Mouse (Mus musculus) CH12.LX (cell line): ENCODE data around the gene Taf11. TPM values are rescaled to one million over a fixed set of nuclear protein-coding genes. Genes with fewer than 3 reads are reported as not detected.

Source experiments
- DNase-seq: peaks from one replicate; pipeline ENCODE4 v3.0.0-alpha.2; 2013; ENCODE audit errors: extremely low read depth
- H3K27ac ChIP-seq: 2 replicates; pipeline ENCODE4 v1.5.1; 2012; ENCODE audit warnings: low read depth, mild to moderate bottlenecking, control low read depth, moderate library complexity; ENCODE audit not compliant: insufficient read depth
- H3K27me3 ChIP-seq: replicated peaks from 2 replicates; pipeline ENCODE3; 2012; ENCODE audit warnings: inconsistent platforms
- H3K36me3 ChIP-seq, 2 experiments: replicated peaks in 1 of 2; 2 replicates each; pipeline versions ENCODE3 to v1.6.1; 2012; ENCODE audit warnings: inconsistent platforms in 1 of 2, low read length in 1 of 2, mild to moderate bottlenecking in 1 of 2, mixed read lengths in 1 of 2, moderate library complexity in 1 of 2; ENCODE audit not compliant: control insufficient read depth in 1 of 2, insufficient read depth in 1 of 2
- H3K4me1 ChIP-seq, 2 experiments: 2 replicates each; pipeline ENCODE4 v1.6.1; 2012; ENCODE audit warnings: inconsistent platforms in 1 of 2, moderate library complexity in 1 of 2; ENCODE audit not compliant: insufficient read depth in 2 of 2, control insufficient read depth in 1 of 2
- H3K4me2 ChIP-seq: 2 replicates; pipeline ENCODE4 v1.6.1; 2012; ENCODE audit warnings: low read depth, mild to moderate bottlenecking, control low read depth; ENCODE audit not compliant: poor library complexity, insufficient read depth, severe bottlenecking
- H3K4me3 ChIP-seq, 3 experiments: fragments of 150-350 bp in 1 of 3; sonication (generic) in 1 of 3; replicated peaks in 1 of 3; 2 replicates each; pipeline versions ENCODE3 to v1.5.1; 2011 to 2012; ENCODE audit warnings: low read depth in 2 of 3, low read length in 2 of 3, mild to moderate bottlenecking in 2 of 3, moderate library complexity in 2 of 3, control low read depth in 1 of 3, improper control_type of control experiment in 1 of 3, inconsistent platforms in 1 of 3, mixed read lengths in 1 of 3; ENCODE audit not compliant: poor library complexity in 1 of 3
- H3K79me2 ChIP-seq: replicated peaks from 2 replicates; pipeline ENCODE4 v1.6.1; 2012; ENCODE audit warnings: mild to moderate bottlenecking, moderate library complexity; ENCODE audit not compliant: control insufficient read depth, poor library complexity, insufficient read depth, severe bottlenecking; ENCODE audit errors: extremely low read depth
- H3K9ac ChIP-seq: 2 replicates; pipeline ENCODE4 v1.6.1; 2012; ENCODE audit warnings: low read depth, mild to moderate bottlenecking, control low read depth, moderate library complexity; ENCODE audit not compliant: insufficient read depth
- H3K9me3 ChIP-seq: replicated peaks from 2 replicates; pipeline ENCODE3; 2012; ENCODE audit warnings: low read length, inconsistent platforms, mixed read lengths
- BHLHE40 ChIP-seq: IDR thresholded peaks from 2 replicates; pipeline ENCODE4 v1.6.1; 2011; ENCODE audit warnings: mild to moderate bottlenecking, low read depth, low read length, improper control_type of control experiment
- CHD2 ChIP-seq: IDR thresholded peaks from 2 replicates; pipeline ENCODE4 v1.6.1; 2011; ENCODE audit warnings: low read length, improper control_type of control experiment
- CTCF ChIP-seq, 2 experiments: IDR thresholded peaks in 1 of 2; conservative IDR thresholded peaks in 1 of 2; 2 replicates each; pipeline ENCODE4 v1.5.1; 2011 to 2012; ENCODE audit warnings: low read depth in 2 of 2, low read length in 2 of 2, improper control_type of control experiment in 1 of 2, inconsistent platforms in 1 of 2, mild to moderate bottlenecking in 1 of 2, moderate library complexity in 1 of 2
- E2F4 ChIP-seq: IDR thresholded peaks from 2 replicates; pipeline ENCODE4 v1.6.1; 2011; ENCODE audit warnings: low read depth, low read length, improper control_type of control experiment; ENCODE audit not compliant: insufficient replicate concordance
- EP300 ChIP-seq: IDR thresholded peaks from 2 replicates; pipeline ENCODE4 v1.6.1; 2011; ENCODE audit warnings: low read length, improper control_type of control experiment
- HCFC1 ChIP-seq: IDR thresholded peaks from 2 replicates; pipeline ENCODE4 v1.6.1; 2012; ENCODE audit warnings: low read depth, mild to moderate bottlenecking, inconsistent platforms, low read length, improper control_type of control experiment
- IRF4 ChIP-seq: IDR thresholded peaks from 2 replicates; pipeline ENCODE4 v1.6.1; 2014; ENCODE audit warnings: low read depth, mild to moderate bottlenecking, inconsistent platforms, low read length, improper control_type of control experiment
- JUN ChIP-seq: IDR thresholded peaks from 2 replicates; pipeline ENCODE4 v1.6.1; 2011; ENCODE audit warnings: low read depth, mild to moderate bottlenecking, low read length, improper control_type of control experiment, moderate library complexity; ENCODE audit not compliant: insufficient read depth
- JUND ChIP-seq: conservative IDR thresholded peaks from 2 replicates; pipeline ENCODE4 v1.6.1; 2011; ENCODE audit warnings: low read depth, low read length, improper control_type of control experiment
- KAT2A ChIP-seq: IDR thresholded peaks from 2 replicates; pipeline ENCODE4 v1.6.1; 2012; ENCODE audit warnings: low read length, improper control_type of control experiment, inconsistent platforms; ENCODE audit not compliant: insufficient replicate concordance
- MAFK ChIP-seq: IDR thresholded peaks from 2 replicates; pipeline ENCODE4 v1.6.1; 2011; ENCODE audit warnings: low read length, improper control_type of control experiment; ENCODE audit not compliant: insufficient replicate concordance
- MAZ ChIP-seq: IDR thresholded peaks from 2 replicates; pipeline ENCODE4 v1.6.1; 2012; ENCODE audit warnings: low read depth, mild to moderate bottlenecking, inconsistent platforms, low read length, improper control_type of control experiment, moderate library complexity
- MEF2A ChIP-seq: IDR thresholded peaks from 2 replicates; pipeline ENCODE4 v1.6.1; 2014; ENCODE audit warnings: low read depth, mild to moderate bottlenecking, inconsistent platforms, low read length, improper control_type of control experiment, borderline replicate concordance
- NELFE ChIP-seq: IDR thresholded peaks from 2 replicates; pipeline ENCODE4 v1.6.1; 2011; ENCODE audit warnings: low read depth, low read length, improper control_type of control experiment
- NRF1 ChIP-seq: IDR thresholded peaks from 2 replicates; pipeline ENCODE4 v1.6.1; 2014; ENCODE audit warnings: low read depth, mild to moderate bottlenecking, inconsistent platforms, low read length, improper control_type of control experiment, moderate library complexity
- PAX5 ChIP-seq: IDR thresholded peaks from 2 replicates; pipeline ENCODE4 v1.6.1; 2012; ENCODE audit warnings: low read length, inconsistent platforms, mixed read lengths
- RCOR1 ChIP-seq: conservative IDR thresholded peaks from 2 replicates; pipeline ENCODE4 v1.6.1; 2012; ENCODE audit warnings: low read depth, mild to moderate bottlenecking, inconsistent platforms, low read length, improper control_type of control experiment
- SMC3 ChIP-seq: IDR thresholded peaks from 2 replicates; pipeline ENCODE4 v1.6.1; 2011; ENCODE audit warnings: low read depth, low read length, improper control_type of control experiment
- TBP ChIP-seq: conservative IDR thresholded peaks from 2 replicates; pipeline ENCODE4 v1.6.1; 2011; ENCODE audit warnings: low read depth, low read length, improper control_type of control experiment
- USF1 ChIP-seq: IDR thresholded peaks from 2 replicates; pipeline ENCODE4 v1.6.1; 2014; ENCODE audit warnings: low read depth, mild to moderate bottlenecking, inconsistent platforms, low read length, improper control_type of control experiment
- ZC3H11A ChIP-seq: IDR thresholded peaks from 2 replicates; pipeline ENCODE4 v1.6.1; 2012; ENCODE audit warnings: low read depth, mild to moderate bottlenecking, inconsistent platforms, low read length, improper control_type of control experiment
- dilution Hi-C: fragments of 300-500 bp; cut with MboI; formaldehyde crosslinking; loops from 2 replicates; pipeline ENCODE4 v1.14.3; 2020; ENCODE audit warnings: low sequenced_read_pairs; ENCODE audit not compliant: extremely low pct_unique_long_range_greater_than_20kb, extremely low pct_ligation_motif_present
- in situ Hi-C: fragments of 300-500 bp; cut with MboI; formaldehyde crosslinking; loops from 3 replicates; pipeline ENCODE4 v1.14.3; 2019; ENCODE audit warnings: low sequenced_read_pairs, low pct_ligation_motif_present, low pct_unique_long_range_greater_than_20kb, mixed read lengths
- polyA plus RNA-seq: library from polyadenylated mRNA; unstranded; fragments of >175 nt; gene quantifications from 2 replicates; pipeline ENCODE4 v1.2.1, GENCODE M21; 2012; ENCODE audit warnings: low read depth; ENCODE audit not compliant: insufficient read length
- total RNA-seq, 2 experiments: library from RNA; depleted of rRNA; stranded (reverse); fragments of 300-350 nt in 1 of 2; fragments of >200 nt in 1 of 2; gene quantifications; 2 replicates each; pipeline ENCODE4 v1.2.3; 2012 to 2014

The Taf11 gene
- total and polyA plus RNA-seq, 3 experiments: 36.9 to 70.9 (median 41.1) TPM

- no peak overlapping the region for H3K4me2 ChIP-seq
- in situ Hi-C loops (no loop called here), dilution Hi-C loops (no loop called here)
- no peak overlapping the region for H3K4me3 ChIP-seq
- no peak for TF ChIP-seq RCOR1
- TF ChIP-seq CHD2: no peak
- no peak for TF ChIP-seq MAZ
- no peak for TF ChIP-seq NELFE
- no peak for TF ChIP-seq IRF4
- no peak for TF ChIP-seq E2F4
- TF ChIP-seq ZC3H11A: no peak
- TF ChIP-seq MEF2A: no peak
- no peak for TF ChIP-seq HCFC1
- no peaks in the 10 kb centered on the region for H3K79me2 ChIP-seq
- H3K27ac ChIP-seq: no peak overlapping the region
- no peaks in the 10 kb centered on the region for H3K27me3 ChIP-seq
- no peak for DNase-seq
- no peaks in the 10 kb centered on the region; a peak in 1 of 4 replicates for H3K4me1 ChIP-seq
- no peaks in the 10 kb centered on the region for H3K9me3 ChIP-seq
- H3K9ac ChIP-seq: no peak overlapping the region
- H3K36me3 ChIP-seq: peaks cover 0 to 21% of the 10 kb centered on the region in 2 experiments
These were observed 15.4 kb upstream of the Taf11 start for GRCm38 (mm10) chr17:27925054-27925453.

- dilution Hi-C loops: no loop called here
- Histone ChIP-seq H3K4me1 (no peaks in the 10 kb centered on the region), H3K4me3 (no peak overlapping the region), H3K36me3 (peaks cover 0 to 16% of the 10 kb centered on the region in 2 experiments), H3K27me3 (no peaks in the 10 kb centered on the region), H3K27ac (no peak overlapping the region), H3K4me2 (no peak overlapping the region)
- no peak for TF ChIP-seq CHD2
- no peak for TF ChIP-seq HCFC1
- TF ChIP-seq KAT2A: no peak
- no peak for TF ChIP-seq ZC3H11A
- TF ChIP-seq PAX5: no peak
- no peak for TF ChIP-seq SMC3
- no peak for TF ChIP-seq MAFK
- TF ChIP-seq BHLHE40: no peak
- TF ChIP-seq TBP: no peak
- TF ChIP-seq USF1: no peak
- no peak for TF ChIP-seq JUND
- no peak for TF ChIP-seq EP300
- no peak for TF ChIP-seq IRF4
- no peak for TF ChIP-seq JUN
- no peak for TF ChIP-seq CTCF (conservative IDR thresholded peaks at IDR 0.05 in 1 of 2, IDR thresholded peaks at IDR 0.05 in 1 of 2; ENCODE audit: low read depth in 2 of 2, low read length in 2 of 2)
- TF ChIP-seq NRF1: no peak
- TF ChIP-seq, all 38 proteins: peak for 0
- in situ Hi-C loops: no loop called here
- Histone ChIP-seq H3K9ac (no peak overlapping the region), H3K79me2 (no peaks in the 10 kb centered on the region), H3K9me3 (no peaks in the 10 kb centered on the region)
- DNase-seq: no peak
These were observed 12.6 kb upstream of the Taf11 start for GRCm38 (mm10) chr17:27922174-27922712.
